Mouse (Mus musculus) liver, embryonic 12.5 days (tissue): Measurements from ENCODE around the gene Hspe1. TPM values are rescaled to one million over a fixed set of nuclear protein-coding genes. Genes with fewer than 3 reads are reported as not detected.
"Not testable (repeated sequence)": the region's sequence is repeated elsewhere in the genome, so short reads cannot be mapped to it uniquely, and the experiment has no call there.

Experiments used
- ATAC-seq: fragments of 200-750 bp; cut with Nextera tagmentation; 2 replicates; pipeline ENCODE4 v1.8.0; 2017; ENCODE audit warnings: moderate number of reproducible peaks, mild to moderate bottlenecking, moderate library complexity
- H3K27ac ChIP-seq: fragments of 300-500 bp; sonication (generic); 2 replicates; pipeline ENCODE4 v1.5.1; 2016; ENCODE audit warnings: mild to moderate bottlenecking
- H3K27me3 ChIP-seq: fragments of 300-500 bp; sonication (generic); replicated peaks from 2 replicates; pipeline ENCODE4 v1.6.1; 2016; ENCODE audit warnings: mild to moderate bottlenecking, moderate library complexity
- H3K36me3 ChIP-seq: fragments of 300-500 bp; sonication (generic); 2 replicates; pipeline ENCODE4 v1.6.1; 2016; ENCODE audit warnings: mild to moderate bottlenecking, moderate library complexity
- H3K4me1 ChIP-seq: fragments of 300-500 bp; sonication (generic); 2 replicates; pipeline ENCODE4 v1.6.1; 2016
- H3K4me2 ChIP-seq: fragments of 300-500 bp; sonication (generic); 2 replicates; pipeline ENCODE4 v1.6.1; 2016; ENCODE audit warnings: mild to moderate bottlenecking, moderate library complexity
- H3K4me3 ChIP-seq: fragments of 300-500 bp; sonication (generic); 2 replicates; pipeline ENCODE4 v1.5.1; 2016; ENCODE audit warnings: mild to moderate bottlenecking, moderate library complexity
- H3K9ac ChIP-seq: fragments of 300-500 bp; sonication (generic); 2 replicates; pipeline ENCODE4 v1.6.1; 2016; ENCODE audit warnings: mild to moderate bottlenecking, moderate library complexity
- H3K9me3 ChIP-seq: fragments of 300-500 bp; sonication (generic); replicated peaks from 2 replicates; pipeline ENCODE4 v1.6.1; 2016; ENCODE audit warnings: mild to moderate bottlenecking, moderate library complexity
- WGBS: fragments of 180-500 bp; shearing (Covaris S2); methylation state at CpG from one replicate; pipeline ENCODE4 v1.1.7; 2016; ENCODE audit not compliant: insufficient replicate concordance; 5-methylcytosine and 5-hydroxymethylcytosine counted together
- polyA plus RNA-seq: library from polyadenylated mRNA; unstranded; fragments of >200 nt; fragmentation: Nextera tagmentation; extraction: Ambion mirVana; gene quantifications from 2 replicates; pipeline ENCODE4 v1.2.1, GENCODE M21; 2016

Gene Hspe1
- polyA plus RNA-seq, 1 experiment from 2014 or later: 645 TPM

- 87% methylated on average over 2 of the region's 2 CpGs for WGBS
- H3K4me1 ChIP-seq: not testable (repeated sequence)
Measured at GRCm38 (mm10) chr1:55124136-55124535, 36.2 kb downstream of the Hspe1 start.

GRCm38 (mm10) chr1:55129716-55130115 lies 41.8 kb downstream of the Hspe1 start:
- no peak overlapping the region for H3K9ac ChIP-seq
- no peaks in the 10 kb centered on the region for H3K9me3 ChIP-seq
- no peaks in the 10 kb centered on the region for H3K27me3 ChIP-seq
- H3K36me3 ChIP-seq: peaks cover 11% of the 10 kb centered on the region
- 67% methylated on average over 5 of the region's 5 CpGs for WGBS
- no peak for ATAC-seq
- peaks cover 35% of the 10 kb centered on the region for H3K4me1 ChIP-seq
- H3K4me3 ChIP-seq: no peak overlapping the region
- 0 out of 2 replicates have a peak overlapping the region, but pooled peaks have one; percentile 24 for H3K27ac ChIP-seq
- peak overlapping the region; percentile 80; the same call in 1 of the 2 replicates for H3K4me2 ChIP-seq

More at GRCm38 (mm10) chr1:55124136-55124535, 36.2 kb downstream of the Hspe1 start:
- not testable (repeated sequence) for ATAC-seq, H3K4me3 ChIP-seq, H3K27me3 ChIP-seq, H3K4me2 ChIP-seq, H3K27ac ChIP-seq, H3K9ac ChIP-seq, H3K36me3 ChIP-seq, H3K9me3 ChIP-seq

GRCm38 (mm10) chr1:55130190-55130916 lies 42.4 kb downstream of the Hspe1 start:
- WGBS: 50% methylated on average over 10 of the region's 10 CpGs
- Histone ChIP-seq H3K27me3 (no peaks in the 10 kb centered on the region), H3K4me3 (peak overlapping the region; percentile 100), H3K9ac (peak overlapping the region; percentile 99), H3K4me2 (peak overlapping the region; percentile 80), H3K36me3 (peaks cover 16% of the 10 kb centered on the region), H3K9me3 (no peaks in the 10 kb centered on the region), H3K4me1 (peaks cover 35% of the 10 kb centered on the region), H3K27ac (peak overlapping the region; percentile 94)
- no peak; the same call in 1 of the 2 replicates for ATAC-seq

GRCm38 (mm10) chr1:55130943-55131401 lies 43.0 kb downstream of the Hspe1 start, which contains the start of gene Mob4:
Gene Mob4 (plus strand): TSS chr1:55131231.
- H3K9ac ChIP-seq: peak within 1 kb of the TSS; percentile 99
- H3K36me3 ChIP-seq: peaks cover 23% of the 10 kb centered on the region
- WGBS: under 1% methylated on average over 40 of the region's 42 CpGs
- H3K27ac ChIP-seq: peak within 1 kb of the TSS; percentile 94
- H3K27me3 ChIP-seq: no peaks in the 10 kb centered on the region
- H3K4me1 ChIP-seq: peaks cover 35% of the 10 kb centered on the region
- peak; percentile 93 for ATAC-seq
- peak within 1 kb of the TSS; percentile 80 for H3K4me2 ChIP-seq
- H3K4me3 ChIP-seq: peak within 1 kb of the TSS; percentile 100
- H3K9me3 ChIP-seq: no peaks in the 10 kb centered on the region

- peaks cover 35% of the 10 kb centered on the region for H3K4me1 ChIP-seq
- peak; percentile 79 for ATAC-seq
- H3K4me2 ChIP-seq: peak overlapping the region; percentile 80
- no peaks in the 10 kb centered on the region for H3K9me3 ChIP-seq
- WGBS: under 1% methylated on average over 45 of the region's 47 CpGs
- peaks cover 23% of the 10 kb centered on the region for H3K36me3 ChIP-seq
- peak overlapping the region; percentile 99 for H3K9ac ChIP-seq
- peak overlapping the region; percentile 94 for H3K27ac ChIP-seq
- H3K27me3 ChIP-seq: no peaks in the 10 kb centered on the region
- peak overlapping the region; percentile 100 for H3K4me3 ChIP-seq
Measured at GRCm38 (mm10) chr1:55131424-55132014, 43.6 kb downstream of the Hspe1 start.

- no peaks in the 10 kb centered on the region for H3K27me3 ChIP-seq
- H3K9me3 ChIP-seq: no peaks in the 10 kb centered on the region
- H3K9ac ChIP-seq: peak overlapping the region; percentile 99
- H3K36me3 ChIP-seq: peaks cover 27% of the 10 kb centered on the region
- no peak for ATAC-seq
- H3K27ac ChIP-seq: 0 out of 2 replicates have a peak overlapping the region, but pooled peaks have one; percentile 20
- peak overlapping the region; percentile 80 for H3K4me2 ChIP-seq
- peaks cover 35% of the 10 kb centered on the region for H3K4me1 ChIP-seq
- peak overlapping the region; percentile 100 for H3K4me3 ChIP-seq
- WGBS: 34% methylated on average over 4 of the region's 4 CpGs
Measured at GRCm38 (mm10) chr1:55132308-55132707, 44.4 kb downstream of the Hspe1 start.

- Histone ChIP-seq H3K4me3 (no peak overlapping the region), H3K27me3 (no peaks in the 10 kb centered on the region), H3K27ac (0 out of 2 replicates have a peak overlapping the region, but pooled peaks have one; percentile 20), H3K9ac (peak overlapping the region; percentile 27; the same call in 1 of the 2 replicates), H3K4me1 (peaks cover 35% of the 10 kb centered on the region), H3K9me3 (no peaks in the 10 kb centered on the region), H3K4me2 (peak overlapping the region; percentile 80), H3K36me3 (peaks cover 34% of the 10 kb centered on the region)
- no peak for ATAC-seq
- WGBS: 68% methylated on average over 2 of the region's 2 CpGs
Measured at GRCm38 (mm10) chr1:55133173-55133572, 45.2 kb downstream of the Hspe1 start.

GRCm38 (mm10) chr1:55134301-55134700 lies 46.4 kb downstream of the Hspe1 start:
- H3K9ac ChIP-seq: no peak overlapping the region
- 70% methylated on average over 3 of the region's 3 CpGs for WGBS
- H3K9me3 ChIP-seq: no peaks in the 10 kb centered on the region
- no peak overlapping the region for H3K4me3 ChIP-seq
- no peak overlapping the region for H3K4me2 ChIP-seq
- H3K27ac ChIP-seq: no peak overlapping the region
- no peak for ATAC-seq
- H3K36me3 ChIP-seq: peaks cover 39% of the 10 kb centered on the region
- H3K4me1 ChIP-seq: peaks cover 35% of the 10 kb centered on the region
- H3K27me3 ChIP-seq: no peaks in the 10 kb centered on the region

GRCm38 (mm10) chr1:55135846-55136245 lies 47.9 kb downstream of the Hspe1 start:
- H3K27me3 ChIP-seq: no peaks in the 10 kb centered on the region
- no peak overlapping the region for H3K9ac ChIP-seq
- ATAC-seq: no peak
- H3K27ac ChIP-seq: no peak overlapping the region
- 90% methylated on average over 1 of the region's 1 CpGs for WGBS
- peaks cover 54% of the 10 kb centered on the region for H3K36me3 ChIP-seq
- H3K4me3 ChIP-seq: no peak overlapping the region
- H3K9me3 ChIP-seq: no peaks in the 10 kb centered on the region
- H3K4me2 ChIP-seq: no peak overlapping the region
- H3K4me1 ChIP-seq: peaks cover 22% of the 10 kb centered on the region

Other genes starting within 250 kb of the Hspe1 start
- gene Ankrd44, start 161.7 kb upstream of the Hspe1 start, polyA plus RNA-seq: 4.5 and 6.1 TPM in 2 replicates
- gene Sf3b1, start 60.7 kb upstream of the Hspe1 start, polyA plus RNA-seq: 161 and 169 TPM in 2 replicates
- gene Coq10b, start 35.4 kb upstream of the Hspe1 start, polyA plus RNA-seq: 19.5 TPM in 2 replicates
- 563 and 590 TPM in 2 replicates for gene Hspd1, start 111 bp downstream of the Hspe1 start, polyA plus RNA-seq
- gene Mob4, start 43.1 kb downstream of the Hspe1 start, polyA plus RNA-seq: 55.4 and 58.8 TPM in 2 replicates
- gene Rftn2, start 138.7 kb downstream of the Hspe1 start, polyA plus RNA-seq: 1.2 TPM in 2 replicates
- 4.2 TPM in 2 replicates for gene Mars2, start 149.0 kb downstream of the Hspe1 start, polyA plus RNA-seq